Mouse (Mus musculus) small intestine, adult 2 months (tissue): ENCODE results near the gene Zfpm1.

Experiments used
- CTCF ChIP-seq: fragments of 200-500 bp; IDR thresholded peaks from 2 replicates; pipeline ENCODE4 v1.5.1; 2012; ENCODE audit warnings: low read depth, mild to moderate bottlenecking, control low read depth, inconsistent platforms, low read length, moderate library complexity, mixed read lengths; ENCODE audit not compliant: insufficient replicate concordance, insufficient read length; ENCODE audit errors: extremely low read depth
- POLR2A ChIP-seq: fragments of 200-500 bp; IDR thresholded peaks from 2 replicates; pipeline ENCODE4 v1.6.1; 2012; ENCODE audit warnings: low read depth, mild to moderate bottlenecking, control low read depth, inconsistent platforms, low read length, moderate library complexity

DNA sequence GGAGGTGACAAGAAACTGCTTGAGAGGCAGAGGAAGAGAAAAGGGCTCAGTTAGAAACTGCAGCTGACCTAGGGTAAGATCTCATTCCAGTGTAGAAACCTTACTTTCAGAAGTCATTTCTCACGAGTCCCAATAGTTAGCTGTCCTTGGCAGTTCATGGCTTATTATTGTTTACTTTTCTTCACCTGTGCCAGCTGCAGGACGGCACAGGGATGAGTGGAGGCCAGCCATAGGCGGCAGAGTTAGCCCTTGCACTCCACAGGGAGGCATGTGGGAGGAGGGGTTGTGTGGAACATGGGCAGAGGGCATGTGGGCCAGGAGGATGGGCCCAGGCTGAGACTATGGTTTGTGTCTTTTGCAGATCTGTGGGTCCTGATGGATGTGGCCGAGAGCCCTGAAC, 101.1 kb downstream of the Zfpm1 start:
- TF ChIP-seq CTCF = no peak
- no peak for TF ChIP-seq POLR2A
